9 mouse cellular contexts compared by ENCODE assay signal in the genomic region with DNA sequence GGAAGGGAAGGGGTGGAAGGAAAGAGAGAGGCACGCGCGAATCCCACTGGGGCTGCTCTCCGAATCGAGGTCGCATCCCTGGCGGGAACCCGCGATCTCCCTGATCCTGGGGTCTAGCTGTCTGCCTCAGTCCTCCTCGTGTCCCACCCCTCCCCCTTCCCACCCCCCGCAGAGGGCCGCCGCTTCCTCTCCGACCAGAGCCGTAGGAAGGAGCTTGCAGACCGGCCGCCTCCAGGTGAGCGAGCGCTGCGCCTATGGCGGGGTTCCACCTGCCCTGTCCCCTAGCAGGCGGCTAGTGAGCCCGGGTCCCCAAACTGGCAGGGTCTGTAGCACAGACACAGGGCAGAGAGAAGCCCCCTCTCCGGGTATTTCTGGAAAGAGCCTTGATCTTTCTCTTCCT. TPM values are rescaled to one million over a fixed set of nuclear protein-coding genes. Genes with fewer than 3 reads are reported as not detected.
A peak's percentile ranks its signal among the peaks of the same experiment; 100 is the strongest.
DNase-seq lines count a peak whose midpoint lies in the region; ATAC-seq lines count a peak whose summit lies in the region.
"Had no signal": no experiment of that assay in that cellular context is flagged by ENCODE, and none has a peak within 500 bp of the region (broad histone marks: within the 10 kb centered on the region; RNA-seq: fewer than 3 reads in every experiment).

No protein-coding gene starts in this region.

- peaks cover 5% of the 10 kb centered on the region; the same call in 1 of the 2 replicates for H3K4me1 ChIP-seq in kidney, embryonic 16.5 days (ENCODE audit: insufficient read depth, low read length)
- H3K4me1 ChIP-seq in forebrain, embryonic 13.5 days = 0 out of 2 replicates have a peak, but pooled peaks cover 5% of the 10 kb centered on the region
- peaks cover 5% of the 10 kb centered on the region; the same call in 1 of the 2 replicates for H3K4me1 ChIP-seq in stomach, embryonic 14.5 days (ENCODE audit: control insufficient read depth, insufficient read depth, low read length)

- H3K27ac ChIP-seq in kidney, embryonic 16.5 days (ENCODE audit: low read length) = no peak overlapping the region
- no peak overlapping the region for H3K27ac ChIP-seq in forebrain, embryonic 13.5 days
- no peak overlapping the region for H3K27ac ChIP-seq in stomach, embryonic 14.5 days (ENCODE audit: low read length)

- H3K4me2 ChIP-seq in kidney, embryonic 16.5 days (replicated peaks; ENCODE audit: low read depth, low read length) = peak overlapping the region; percentile 67
- H3K4me2 ChIP-seq in forebrain, embryonic 13.5 days = peak overlapping the region; percentile 60
- H3K4me2 ChIP-seq in stomach, embryonic 14.5 days (replicated peaks; ENCODE audit: low read depth, low read length) = peak overlapping the region; percentile 50

- WGBS in kidney, embryonic 16.5 days = 3% methylated on average over 24 of the region's 24 CpGs
- WGBS in forebrain, embryonic 13.5 days = under 1% methylated on average over 24 of the region's 24 CpGs
- 2% methylated on average over 24 of the region's 24 CpGs for WGBS in stomach, embryonic 14.5 days

- H3K36me3 ChIP-seq in kidney, embryonic 16.5 days (ENCODE audit: insufficient read depth, low read length) = 0 out of 2 replicates have a peak, but pooled peaks cover 7% of the 10 kb centered on the region
- H3K36me3 ChIP-seq in forebrain, embryonic 13.5 days (ENCODE audit: poor library complexity, severe bottlenecking) = no peaks in the 10 kb centered on the region; the same call in 1 of the 2 replicates
- H3K36me3 ChIP-seq in stomach, embryonic 14.5 days (ENCODE audit: control insufficient read depth, insufficient read depth, low read length) = no peaks in the 10 kb centered on the region

- no peaks in the 10 kb centered on the region for H3K9me3 ChIP-seq in kidney, embryonic 16.5 days (ENCODE audit: low read length)
- H3K9me3 ChIP-seq in forebrain, embryonic 13.5 days (replicated peaks) = no peaks in the 10 kb centered on the region
- no peaks in the 10 kb centered on the region for H3K9me3 ChIP-seq in stomach, embryonic 14.5 days (ENCODE audit: control insufficient read depth, low read depth, low read length)

- peak; percentile 39; the same call in 1 of the 2 replicates for ATAC-seq in kidney, embryonic 16.5 days (ENCODE audit: low FRiP score, low TSS enrichment)
- 0 out of 2 replicates have a peak, but pooled peaks have one; percentile 27 for ATAC-seq in forebrain, embryonic 13.5 days
- no peak for ATAC-seq in stomach, embryonic 14.5 days (ENCODE audit: insufficient number of reproducible peaks, insufficient read depth, low FRiP score, low read depth)
- ATAC-seq in erythroid progenitor cell, adult 5-6 weeks (replicated peaks; ENCODE audit: low FRiP score, poor library complexity, severe bottlenecking) = no peak

- peaks cover 30% of the 10 kb centered on the region for H3K27me3 ChIP-seq in kidney, embryonic 16.5 days (ENCODE audit: insufficient read depth, low read length)
- H3K27me3 ChIP-seq in forebrain, embryonic 13.5 days = peaks cover 41% of the 10 kb centered on the region
- no peaks in the 10 kb centered on the region for H3K27me3 ChIP-seq in stomach, embryonic 14.5 days (ENCODE audit: control insufficient read depth, insufficient read depth, low read length)

- no peak for DNase-seq in kidney, postnatal 10 days
- DNase-seq in liver (peak; percentile 5), MN1 (ENCODE audit: low spot score) (no peak)
- no peak for DNase-seq in thymus, postnatal 14 days
- DNase-seq: cerebellum, adult 11-12 months had no signal

- H3K9ac ChIP-seq in kidney, embryonic 16.5 days (replicated peaks; ENCODE audit: low read length) = peak overlapping the region; percentile 35; the same call in 1 of the 2 replicates
- H3K9ac ChIP-seq in forebrain, embryonic 13.5 days = peak overlapping the region; percentile 55
- H3K9ac ChIP-seq in stomach, embryonic 14.5 days (replicated peaks; ENCODE audit: low read depth, low read length) = 0 out of 2 replicates have a peak overlapping the region, but pooled peaks have one; percentile 25

- peak overlapping the region; percentile 44 for H3K4me3 ChIP-seq in kidney, embryonic 16.5 days (ENCODE audit: low read length)
- peak overlapping the region; percentile 31 for H3K4me3 ChIP-seq in forebrain, embryonic 13.5 days
- H3K4me3 ChIP-seq in stomach, embryonic 14.5 days (ENCODE audit: low read depth, low read length) = peak overlapping the region; percentile 28

RNA-seq across cellular contexts. Expression of a gene that starts 1.4 kb away (rescaled TPM):
- 0.37 and 0.55 TPM in 2 replicates for polyA plus RNA-seq in kidney, embryonic 16.5 days (2015; fragmentation: Nextera tagmentation; extraction: Ambion mirVana)
- polyA plus RNA-seq in forebrain, embryonic 13.5 days (2015; fragmentation: Nextera tagmentation; extraction: Ambion mirVana) = 1.3 and 1.9 TPM in 2 replicates
- 1.0 and 1.3 TPM in 2 replicates for polyA plus RNA-seq in stomach, embryonic 14.5 days (2014; fragmentation: Nextera tagmentation; extraction: Ambion mirVana)
- total RNA-seq in erythroid progenitor cell, adult 5-6 weeks (2015; ENCODE audit: low replicate concordance) = not detected in 2 replicates
- total RNA-seq in erythroid progenitor cell, adult 5-6 weeks (2017; ENCODE audit: low replicate concordance) = 1.7 TPM in 1 of 2 replicates, not detected in the other

RNA-seq across cellular contexts. Expression of a gene that starts 27.6 kb away (rescaled TPM):
- 101 TPM in 2 replicates for polyA plus RNA-seq in kidney, embryonic 16.5 days (2015; fragmentation: Nextera tagmentation; extraction: Ambion mirVana)
- polyA plus RNA-seq in forebrain, embryonic 13.5 days (2015; fragmentation: Nextera tagmentation; extraction: Ambion mirVana) = 83.8 and 90.1 TPM in 2 replicates
- 109 and 112 TPM in 2 replicates for polyA plus RNA-seq in stomach, embryonic 14.5 days (2014; fragmentation: Nextera tagmentation; extraction: Ambion mirVana)
- total RNA-seq in erythroid progenitor cell, adult 5-6 weeks (2015; ENCODE audit: low replicate concordance) = 13.8 and 19.5 TPM in 2 replicates
- total RNA-seq in erythroid progenitor cell, adult 5-6 weeks (2017; ENCODE audit: low replicate concordance) = 19.9 and 30.9 TPM in 2 replicates

RNA-seq across cellular contexts. Expression of a gene that starts 27.7 kb away (rescaled TPM):
- polyA plus RNA-seq in kidney, embryonic 16.5 days (2015; fragmentation: Nextera tagmentation; extraction: Ambion mirVana) = 25.9 and 26.3 TPM in 2 replicates
- polyA plus RNA-seq in forebrain, embryonic 13.5 days (2015; fragmentation: Nextera tagmentation; extraction: Ambion mirVana) = 35.4 and 36.2 TPM in 2 replicates
- polyA plus RNA-seq in stomach, embryonic 14.5 days (2014; fragmentation: Nextera tagmentation; extraction: Ambion mirVana) = 25.7 and 32.9 TPM in 2 replicates
- 23.1 and 52.6 TPM in 2 replicates for total RNA-seq in erythroid progenitor cell, adult 5-6 weeks (2015; ENCODE audit: low replicate concordance)
- total RNA-seq in erythroid progenitor cell, adult 5-6 weeks (2017; ENCODE audit: low replicate concordance) = 17.1 and 23.3 TPM in 2 replicates

RNA-seq across cellular contexts. Expression of a gene that starts 58.3 kb away (rescaled TPM):
- 0.27 TPM in 2 replicates for polyA plus RNA-seq in kidney, embryonic 16.5 days (2015; fragmentation: Nextera tagmentation; extraction: Ambion mirVana)
- 0.09 TPM in 1 of 2 replicates, not detected in the other for polyA plus RNA-seq in forebrain, embryonic 13.5 days (2015; fragmentation: Nextera tagmentation; extraction: Ambion mirVana)
- polyA plus RNA-seq in stomach, embryonic 14.5 days (2014; fragmentation: Nextera tagmentation; extraction: Ambion mirVana) = not detected in 2 replicates
- total RNA-seq in erythroid progenitor cell, adult 5-6 weeks (2015; ENCODE audit: low replicate concordance) = not detected in 2 replicates
- not detected in 2 replicates for total RNA-seq in erythroid progenitor cell, adult 5-6 weeks (2017; ENCODE audit: low replicate concordance)

Comparison
In these comparisons a context has a peak if more than half of its experiments do, and no peak if none do; other contexts are left out.
1. ATAC-seq: peak in kidney, embryonic 16.5 days (single experiment) and forebrain, embryonic 13.5 days (single experiment); none in stomach, embryonic 14.5 days (single experiment) and erythroid progenitor cell, adult 5-6 weeks (single experiment).
2. Peak in every context shown above with its lines, with median percentiles within 50 percentile points of each other: H3K4me2 ChIP-seq, H3K4me3 ChIP-seq and H3K9ac ChIP-seq.